Mouse (Mus musculus) forebrain, embryonic 10.5 days (tissue): ENCODE data around the gene Kif9. TPM values are rescaled to one million over a fixed set of nuclear protein-coding genes. Genes with fewer than 3 reads are reported as not detected.

ENCODE experiments used
- DNase-seq: peaks from one replicate; pipeline ENCODE4 v3.0.0-alpha.2; 2017; ENCODE audit warnings: low spot score; ENCODE audit errors: extremely low spot score
- H3K27ac ChIP-seq: fragments of 300-500 bp; sonication (generic); 2 replicates; pipeline ENCODE4 v1.5.1; 2016; ENCODE audit warnings: mild to moderate bottlenecking
- H3K27me3 ChIP-seq: fragments of 300-500 bp; sonication (generic); 2 replicates; pipeline ENCODE4 v1.6.1; 2016; ENCODE audit warnings: mild to moderate bottlenecking; ENCODE audit not compliant: poor library complexity, severe bottlenecking
- H3K36me3 ChIP-seq: fragments of 300-500 bp; sonication (generic); replicated peaks from 2 replicates; pipeline ENCODE4 v1.6.1; 2016; ENCODE audit warnings: mild to moderate bottlenecking, moderate library complexity
- H3K4me1 ChIP-seq: fragments of 300-500 bp; sonication (generic); 2 replicates; pipeline ENCODE4 v1.6.1; 2016
- H3K4me3 ChIP-seq: fragments of 300-500 bp; sonication (generic); 2 replicates; pipeline ENCODE4 v1.5.1; 2016; ENCODE audit warnings: mild to moderate bottlenecking, moderate library complexity
- H3K9me3 ChIP-seq: fragments of 300-500 bp; sonication (generic); 2 replicates; pipeline ENCODE4 v1.6.1; 2016; ENCODE audit warnings: mild to moderate bottlenecking, moderate library complexity
- WGBS: fragments of 180-500 bp; shearing (Covaris S2); methylation state at CpG from one replicate; pipeline ENCODE4 v1.1.7; 2016; 5-methylcytosine and 5-hydroxymethylcytosine counted together
- polyA plus RNA-seq: library from polyadenylated mRNA; unstranded; fragments of >200 nt; fragmentation: Nextera tagmentation; extraction: Ambion mirVana; gene quantifications from 2 replicates; pipeline ENCODE4 v1.2.1, GENCODE M21; 2016

Kif9 gene
- polyA plus RNA-seq, 1 experiment from 2014 or later: 1.1 TPM

- DNase-seq: no peak
- 30% methylated on average over 6 of the region's 6 CpGs for WGBS
- Histone ChIP-seq H3K27ac (peak overlapping the region; percentile 100), H3K4me1 (peaks cover 32% of the 10 kb centered on the region), H3K27me3 (no peaks in the 10 kb centered on the region), H3K4me3 (peak overlapping the region; percentile 99), H3K9me3 (no peaks in the 10 kb centered on the region), H3K36me3 (peaks cover 18% of the 10 kb centered on the region)
These were observed 54.5 kb downstream of the Kif9 start for GRCm38 (mm10) chr9:110531151-110531791.

- H3K4me3 ChIP-seq: peak overlapping the region; percentile 99
- H3K9me3 ChIP-seq: no peaks in the 10 kb centered on the region
- under 1% methylated on average over 51 of the region's 53 CpGs for WGBS
- H3K36me3 ChIP-seq: peaks cover 25% of the 10 kb centered on the region
- peaks cover 32% of the 10 kb centered on the region for H3K4me1 ChIP-seq
- DNase-seq: peak; percentile 95
- peak overlapping the region; percentile 100 for H3K27ac ChIP-seq
- H3K27me3 ChIP-seq: no peaks in the 10 kb centered on the region
These were observed 55.2 kb downstream of the Kif9 start for GRCm38 (mm10) chr9:110531914-110532489.

GRCm38 (mm10) chr9:110532538-110533291 lies 56.0 kb downstream of the Kif9 start, which contains the start of gene Setd2:
Gene Setd2 (plus strand): TSS chr9:110532597.
- no peaks in the 10 kb centered on the region for H3K9me3 ChIP-seq
- under 1% methylated on average over 98 of the region's 109 CpGs for WGBS
- H3K27me3 ChIP-seq: no peaks in the 10 kb centered on the region
- peaks cover 31% of the 10 kb centered on the region for H3K36me3 ChIP-seq
- H3K4me1 ChIP-seq: peaks cover 32% of the 10 kb centered on the region
- peak; percentile 77 for DNase-seq
- H3K4me3 ChIP-seq: peak within 1 kb of the TSS; percentile 99
- peak within 1 kb of the TSS; percentile 100 for H3K27ac ChIP-seq

- no peak for DNase-seq
- Histone ChIP-seq H3K36me3 (peaks cover 40% of the 10 kb centered on the region), H3K27me3 (no peaks in the 10 kb centered on the region), H3K4me1 (peaks cover 32% of the 10 kb centered on the region), H3K9me3 (no peaks in the 10 kb centered on the region), H3K4me3 (peak overlapping the region; percentile 99), H3K27ac (peak overlapping the region; percentile 100; the same call in 1 of the 2 replicates)
- WGBS: 51% methylated on average over 5 of the region's 5 CpGs
These were observed 56.9 kb downstream of the Kif9 start for GRCm38 (mm10) chr9:110533645-110534044.

GRCm38 (mm10) chr9:110535114-110535513 lies 58.4 kb downstream of the Kif9 start:
- DNase-seq: no peak
- Histone ChIP-seq H3K36me3 (peaks cover 52% of the 10 kb centered on the region), H3K4me3 (peak overlapping the region; percentile 99; the same call in 1 of the 2 replicates), H3K9me3 (no peaks in the 10 kb centered on the region), H3K27ac (no peak overlapping the region), H3K27me3 (no peaks in the 10 kb centered on the region), H3K4me1 (peaks cover 29% of the 10 kb centered on the region)
- WGBS: 86% methylated on average over 2 of the region's 2 CpGs

GRCm38 (mm10) chr9:110536636-110537035 lies 59.9 kb downstream of the Kif9 start:
- peaks cover 21% of the 10 kb centered on the region for H3K4me1 ChIP-seq

GRCm38 (mm10) chr9:110538511-110538910 lies 61.8 kb downstream of the Kif9 start:
- Histone ChIP-seq H3K4me1 (peaks cover 19% of the 10 kb centered on the region), H3K9me3 (no peaks in the 10 kb centered on the region), H3K4me3 (no peak overlapping the region), H3K27me3 (no peaks in the 10 kb centered on the region), H3K36me3 (peaks cover 54% of the 10 kb centered on the region), H3K27ac (no peak overlapping the region)
- DNase-seq: no peak

More at GRCm38 (mm10) chr9:110536636-110537035, 59.9 kb downstream of the Kif9 start:
- no peak for DNase-seq
- no peaks in the 10 kb centered on the region for H3K9me3 ChIP-seq
- no peak overlapping the region for H3K4me3 ChIP-seq
- no peaks in the 10 kb centered on the region for H3K27me3 ChIP-seq
- WGBS: 98% methylated on average over 2 of the region's 2 CpGs
- no peak overlapping the region for H3K27ac ChIP-seq
- peaks cover 54% of the 10 kb centered on the region for H3K36me3 ChIP-seq

GRCm38 (mm10) chr9:110541988-110542387 lies 65.2 kb downstream of the Kif9 start:
- WGBS: 92% methylated on average over 4 of the region's 4 CpGs
- Histone ChIP-seq H3K4me3 (no peak overlapping the region), H3K27me3 (no peaks in the 10 kb centered on the region), H3K4me1 (no peaks in the 10 kb centered on the region), H3K9me3 (no peaks in the 10 kb centered on the region), H3K36me3 (peaks cover 35% of the 10 kb centered on the region), H3K27ac (no peak overlapping the region)
- no peak for DNase-seq

- Histone ChIP-seq H3K4me3 (no peak overlapping the region), H3K36me3 (peaks cover 68% of the 10 kb centered on the region), H3K4me1 (no peaks in the 10 kb centered on the region), H3K27ac (no peak overlapping the region), H3K27me3 (no peaks in the 10 kb centered on the region), H3K9me3 (no peaks in the 10 kb centered on the region)
- no peak for DNase-seq
- WGBS: 97% methylated on average over 19 of the region's 19 CpGs
These were observed 71.5 kb downstream of the Kif9 start for GRCm38 (mm10) chr9:110548261-110548660.

- Histone ChIP-seq H3K4me1 (no peaks in the 10 kb centered on the region), H3K27ac (no peak overlapping the region), H3K4me3 (no peak overlapping the region), H3K9me3 (no peaks in the 10 kb centered on the region), H3K36me3 (peaks cover 100% of the 10 kb centered on the region), H3K27me3 (no peaks in the 10 kb centered on the region)
- no peak for DNase-seq
These were observed 91.6 kb downstream of the Kif9 start for GRCm38 (mm10) chr9:110568309-110568708.
